Mouse (Mus musculus) megakaryocyte, embryonic 14.5 days (primary cell): ENCODE measurements at regions not wholly inside any gene's neighbourhood (a gene's known extent, or its start where the extent isn't known, plus 50 kb on each side); places are given as distances from the start of the nearest gene placed in this dataset.

Experiments used
- FLI1 ChIP-seq: IDR thresholded peaks from 2 replicates; pipeline ENCODE4 v1.6.1; 2012; ENCODE audit warnings: low read length, inconsistent platforms, mixed read lengths
- GATA1 ChIP-seq: IDR thresholded peaks from 3 replicates; pipeline ENCODE4 v1.6.1; 2012; ENCODE audit warnings: mixed read lengths, low read length, inconsistent platforms, borderline replicate concordance

GRCm38 (mm10) chr16:55532686-55533085, 234.9 kb upstream of the Zpld1 start:
- TF ChIP-seq FLI1 (no peak), GATA1 (no peak)
